Mouse (Mus musculus) left cerebral cortex, adult 8-10 months (tissue): ENCODE measurements around the gene Uimc1. TPM values are rescaled to one million over a fixed set of nuclear protein-coding genes. Genes with fewer than 3 reads are reported as not detected.

Experiments
- DNase-seq, 2 experiments: peaks; one replicate each; pipeline ENCODE4 v3.0.0; 2022; ENCODE audit warnings: low spot score in 2 of 2
- total RNA-seq, 4 experiments: library from RNA; stranded (reverse); gene quantifications; 2 replicates each; pipeline ENCODE4 v1.2.4; 2022

Gene Uimc1
- total RNA-seq, 4 experiments from 2014 or later: 20.3 to 24.7 (median 23.3) TPM

DNA sequence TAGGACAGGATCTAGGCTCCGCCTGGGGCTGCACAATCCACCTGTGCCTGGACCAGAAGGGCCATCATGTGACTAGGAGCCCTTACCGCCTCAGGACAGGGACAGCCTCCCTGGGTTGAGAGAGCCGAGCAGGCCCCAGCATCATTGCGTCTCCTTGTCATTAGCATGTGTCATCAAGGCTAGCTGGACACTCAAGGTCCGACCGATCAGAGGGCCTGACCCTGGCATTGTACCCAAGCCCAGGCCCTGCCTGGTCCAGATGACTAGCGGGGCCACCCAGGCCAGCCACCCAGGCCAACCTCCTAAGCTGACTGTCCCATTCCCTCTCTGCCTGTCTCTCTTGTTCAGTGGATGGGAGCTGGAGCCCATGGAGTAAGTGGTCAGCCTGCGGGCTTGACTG lies 102.5 kb downstream of the Uimc1 start:
- no peak for DNase-seq

DNA sequence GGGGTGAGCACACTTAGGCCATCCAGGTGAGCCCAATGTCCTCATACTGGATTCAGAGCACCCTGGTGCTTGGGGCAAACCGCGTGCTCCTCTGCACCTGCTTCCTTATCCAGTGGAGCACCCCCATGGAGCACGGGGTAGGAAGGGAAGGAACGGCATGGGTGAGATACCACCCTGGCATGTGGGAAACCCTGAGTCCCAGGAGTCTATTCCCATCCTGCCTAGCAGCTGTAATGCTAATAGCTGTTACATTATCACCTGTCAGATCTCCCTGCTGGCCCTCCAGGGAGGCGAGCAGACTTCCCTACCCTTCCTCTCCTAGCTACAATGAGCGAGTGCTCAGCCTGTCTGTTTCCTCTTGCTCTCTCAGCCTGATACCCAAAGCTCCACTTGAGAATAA lies 104.9 kb downstream of the Uimc1 start:
- DNase-seq: no peak

DNA sequence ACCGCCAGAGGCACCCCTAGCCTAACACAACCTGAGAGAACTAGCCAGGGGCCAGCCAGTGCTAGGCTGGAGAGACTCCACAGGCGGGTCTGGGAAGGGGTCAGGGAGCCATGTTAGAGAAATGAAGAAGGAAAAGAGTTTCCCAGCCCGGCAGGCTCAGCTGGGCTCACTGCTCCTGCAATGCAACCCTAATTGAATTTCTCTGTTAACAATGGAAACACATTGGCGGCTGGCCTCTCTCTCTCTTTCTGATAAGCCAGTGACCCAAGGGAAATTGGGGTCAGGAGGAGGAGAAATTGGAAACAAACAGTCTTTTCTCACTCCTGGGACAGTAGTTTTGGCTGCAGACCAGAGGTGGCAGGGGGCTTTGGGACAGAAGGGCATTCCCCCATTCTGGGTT lies 105.5 kb downstream of the Uimc1 start:
- DNase-seq: no peak

DNA sequence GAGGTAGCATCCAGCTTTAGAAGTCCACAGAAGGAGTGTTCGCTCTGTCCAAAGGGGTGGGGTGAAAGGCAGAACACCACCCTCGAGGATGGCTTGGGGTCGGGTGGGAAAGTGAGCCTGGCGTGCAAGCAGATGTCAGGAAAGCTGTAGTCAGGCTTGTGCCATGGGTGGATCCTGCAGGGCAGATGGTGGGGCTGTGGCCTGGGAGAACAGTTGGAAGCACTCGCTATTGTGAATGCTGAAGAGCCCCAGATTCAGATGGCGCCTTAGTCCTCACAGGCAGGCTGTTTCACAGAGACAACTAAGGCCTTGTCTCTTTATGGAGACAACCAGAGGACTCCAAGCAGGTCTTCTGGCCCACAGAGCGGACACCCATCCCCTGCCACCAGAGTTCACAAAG lies 107.9 kb downstream of the Uimc1 start:
- no peak for DNase-seq

DNA sequence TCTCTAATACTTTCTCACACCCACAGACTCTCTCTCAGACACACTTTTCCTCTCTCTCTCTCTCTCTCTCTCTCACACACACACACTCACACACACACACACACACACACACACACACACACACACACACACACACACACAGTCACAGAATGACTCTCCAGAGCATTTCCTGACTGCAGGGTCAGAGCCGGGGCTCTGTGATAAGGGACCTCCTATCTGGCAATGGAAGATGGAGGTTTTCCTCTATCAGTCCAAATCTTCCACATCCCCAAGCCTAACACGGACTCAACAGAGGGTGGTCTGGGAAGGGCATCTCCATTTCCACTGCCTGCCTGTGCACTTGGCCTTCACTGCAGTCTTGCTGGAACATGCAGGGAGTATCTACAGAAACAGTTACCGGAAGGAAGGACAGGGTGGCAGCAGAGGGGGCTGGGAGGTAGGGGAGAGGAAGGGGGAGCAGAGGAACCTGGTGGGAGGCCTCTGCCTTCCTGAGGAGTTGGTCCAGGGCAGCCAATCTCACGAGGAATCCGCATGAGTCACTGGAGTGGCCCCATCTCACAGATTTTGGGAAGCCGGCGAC lies 111.8 kb downstream of the Uimc1 start:
- DNase-seq: no peak

DNA sequence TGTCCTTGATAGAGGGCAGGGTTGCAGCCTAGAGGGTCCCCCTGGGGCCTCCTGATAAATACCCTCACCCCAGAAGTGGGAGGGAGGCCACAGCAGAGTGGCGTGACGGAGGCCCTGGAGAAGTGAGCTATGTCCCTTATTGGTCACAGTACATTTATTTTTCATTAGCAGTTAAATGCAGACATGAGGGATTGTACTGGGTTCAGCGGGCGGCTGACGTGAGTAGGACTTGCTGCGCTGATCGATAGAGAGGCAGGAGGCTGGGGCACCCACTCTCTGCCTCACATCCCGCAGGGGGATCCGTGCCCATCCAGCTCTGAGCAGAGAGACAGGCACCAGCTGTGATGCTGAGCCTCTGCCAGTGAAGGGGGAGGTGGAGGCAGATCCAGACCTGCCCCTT lies 112.7 kb downstream of the Uimc1 start:
- no peak for DNase-seq

GRCm38 (mm10) chr13:54983614-54984013 lies 116.5 kb downstream of the Uimc1 start:
- DNase-seq: no peak

GRCm38 (mm10) chr13:54983001-54983400 lies 117.1 kb downstream of the Uimc1 start:
- no peak for DNase-seq

DNA sequence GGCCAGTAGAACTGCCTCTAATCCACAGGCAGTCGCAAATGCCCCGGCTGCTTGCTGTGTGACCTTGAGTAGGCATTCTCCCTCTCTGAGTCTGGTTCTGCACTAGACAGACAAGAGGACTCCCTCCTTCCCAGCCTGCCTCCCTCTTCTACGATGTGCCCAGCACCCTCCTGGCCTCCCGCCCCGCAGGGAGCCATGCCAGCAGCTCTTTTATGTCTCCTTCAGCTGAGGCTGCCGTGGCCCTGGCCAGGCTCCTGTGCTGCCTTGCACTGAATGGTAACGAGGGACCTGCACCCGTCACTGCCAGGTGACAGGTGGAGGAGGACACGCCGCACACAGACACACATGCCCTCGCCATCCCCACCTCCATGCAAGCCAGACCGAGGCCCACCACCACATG lies 119.1 kb downstream of the Uimc1 start:
- no peak for DNase-seq

GRCm38 (mm10) chr13:54978804-54979203 lies 121.3 kb downstream of the Uimc1 start:
- DNase-seq: no peak

Other genes starting within 250 kb of the Uimc1 start
- 10 to 100 TPM; 86.2 to 95.5 (median 94.0) TPM for gene Unc5a, start 150.9 kb downstream of the Uimc1 start, total RNA-seq
- gene Hk3, start 78.9 kb downstream of the Uimc1 start, total RNA-seq: 1 to 10 TPM in 3 of 4 experiments, under 1 TPM in 1; 0.99 to 1.9 (median 1.4) TPM
- gene Zfp346, start 5.0 kb upstream of the Uimc1 start, total RNA-seq: 10 to 100 TPM; 41.9 to 46.2 (median 42.5) TPM
- gene Gm17617, start 33.2 kb upstream of the Uimc1 start, total RNA-seq: not detected
- under 1 TPM; 0.21 to 0.70 (median 0.58) TPM for gene Fgfr4, start 52.3 kb upstream of the Uimc1 start, total RNA-seq
- 100 to 1,000 TPM; 108 to 137 (median 123) TPM for gene Nsd1, start 109.5 kb upstream of the Uimc1 start, total RNA-seq
- 100 to 1,000 TPM; 163 to 176 (median 166) TPM for gene Prelid1, start 220.2 kb upstream of the Uimc1 start, total RNA-seq
- 10 to 100 TPM; 74.1 to 86.1 (median 81.0) TPM for gene Rab24, start 221.6 kb upstream of the Uimc1 start, total RNA-seq
- 1 to 10 TPM in 2 of 4 experiments, under 1 TPM in 2; 0.65 to 1.6 (median 0.97) TPM for gene Mxd3, start 229.5 kb upstream of the Uimc1 start, total RNA-seq